Mouse (Mus musculus) mouse embryonic stem cell (cell line): ENCODE measurements around the gene Tmem132d.

Experiments
- in situ Hi-C, 2 experiments: fragments of 300-500 bp; cut with MboI; formaldehyde crosslinking; loops; 1 replicate in 1 of 2; 3 replicates in 1 of 2; pipeline ENCODE4 v1.14.3; 2019 to 2020; ENCODE audit warnings: low sequenced_read_pairs in 2 of 2, low pct_unique_long_range_greater_than_20kb in 1 of 2, mixed read lengths in 1 of 2; ENCODE audit not compliant: unreplicated experiment in 1 of 2

The Tmem132d gene

DNA sequence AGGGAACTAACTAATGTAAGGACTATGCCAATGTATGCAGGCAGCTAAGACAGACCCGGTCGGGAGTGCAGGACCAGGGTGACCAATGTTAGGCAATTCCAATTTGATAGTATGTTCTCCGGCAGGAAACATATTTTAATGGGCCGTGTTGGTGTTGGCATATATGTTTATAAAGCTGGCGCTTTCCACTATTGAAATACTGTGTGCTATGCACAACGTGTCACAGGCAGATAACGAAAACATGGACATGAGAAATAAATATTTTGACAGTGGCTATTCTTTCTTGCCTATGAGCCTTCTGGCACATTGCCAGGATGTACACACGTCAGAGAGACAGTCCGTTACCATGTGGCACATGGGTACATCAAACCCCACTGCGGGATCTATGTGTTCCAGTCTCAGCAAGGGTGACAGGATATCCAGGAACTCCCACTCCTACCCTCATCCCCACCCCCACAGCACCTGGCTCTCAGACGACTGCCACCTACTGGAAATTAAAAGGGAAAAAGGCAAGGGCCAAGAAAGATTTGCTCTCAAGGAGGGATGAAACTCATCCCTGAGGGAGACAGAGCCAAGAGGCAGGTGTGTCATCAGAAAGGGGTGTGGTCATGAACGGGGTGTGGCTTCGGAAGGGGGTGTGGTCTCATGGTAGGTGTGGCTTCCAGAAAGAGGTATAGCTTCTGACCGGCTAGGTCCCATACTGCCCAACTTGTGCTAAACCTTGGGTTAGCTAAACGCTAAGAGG is 285.8 kb downstream of the Tmem132d start:
- in situ Hi-C loops = no loop called here

DNA sequence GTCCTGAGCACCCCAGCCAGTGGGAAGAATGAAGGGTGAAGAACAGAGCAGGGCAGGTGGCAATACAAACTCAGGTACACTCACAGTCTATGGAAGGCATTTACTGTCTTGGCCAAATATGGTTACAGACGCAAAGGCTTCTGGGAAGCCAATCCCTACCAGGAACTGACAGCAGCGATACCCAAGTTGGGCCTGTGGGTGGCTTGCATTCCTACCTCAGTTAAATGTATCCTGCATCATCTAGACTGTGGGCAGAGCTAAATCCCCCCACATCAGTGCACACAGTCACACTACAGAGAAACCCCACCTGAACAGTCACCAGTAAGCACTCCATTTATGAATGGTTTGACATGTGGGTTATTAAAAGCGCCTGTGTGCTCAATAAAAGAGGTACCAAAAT is 288.1 kb downstream of the Tmem132d start:
- in situ Hi-C loops = no loop called here

DNA sequence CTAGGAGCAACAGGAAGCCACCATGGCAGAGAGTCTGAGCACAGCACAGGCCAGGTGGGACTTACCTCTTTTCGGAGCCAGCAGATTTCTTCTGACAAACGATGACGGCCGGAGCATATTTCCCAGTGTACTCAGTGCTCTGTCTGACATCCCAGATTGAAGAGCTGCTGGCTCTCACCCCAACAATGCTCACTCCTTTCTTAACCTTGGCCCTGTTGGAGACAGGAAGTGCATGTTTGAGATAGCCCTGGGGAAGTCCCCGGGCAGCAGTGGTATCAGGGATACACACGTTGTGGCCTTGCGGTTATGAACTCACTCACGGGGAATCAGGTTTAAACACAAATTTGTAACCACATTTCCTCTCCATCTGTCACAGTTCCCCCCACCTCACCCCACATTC is 296.1 kb downstream of the Tmem132d start:
- in situ Hi-C loops = no loop called here

DNA sequence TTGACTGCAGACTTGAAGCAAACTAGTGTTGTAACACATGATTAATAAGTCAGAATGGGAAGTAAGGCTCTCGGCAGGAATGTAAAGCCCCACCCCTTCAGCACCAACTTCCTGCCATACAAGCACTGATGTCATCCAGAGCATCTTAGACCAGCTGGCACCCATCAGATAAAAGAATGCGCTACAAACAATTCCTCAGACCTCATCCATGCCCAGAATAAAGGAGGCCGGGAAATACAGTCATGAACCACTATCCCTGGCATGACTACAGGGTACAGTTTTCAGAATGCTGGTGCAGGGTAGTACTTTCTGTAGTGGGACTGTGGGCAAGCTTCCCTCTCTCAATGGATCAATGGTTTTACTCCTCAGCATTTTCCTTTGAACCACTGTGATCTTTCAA is 310.2 kb downstream of the Tmem132d start:
- in situ Hi-C loops = no loop called here

DNA sequence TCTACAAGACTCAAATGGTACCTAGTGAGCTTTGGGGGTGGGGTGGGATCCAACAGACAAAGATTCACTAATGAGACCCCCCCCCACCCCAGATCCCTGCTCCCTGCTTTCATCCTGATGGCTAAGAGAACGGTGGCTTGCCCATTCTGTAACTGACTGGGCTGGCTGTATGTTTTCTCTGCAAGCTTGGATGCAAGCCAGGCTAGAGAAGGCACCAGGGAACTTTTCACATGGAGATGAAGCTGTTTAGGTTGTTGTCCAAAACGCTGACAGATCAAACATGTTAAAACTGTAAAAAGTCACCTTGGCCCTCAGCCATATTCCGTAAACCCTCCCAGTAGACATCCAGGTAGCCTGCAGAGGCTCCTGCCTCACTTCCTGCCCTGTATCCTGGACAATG is 313.7 kb downstream of the Tmem132d start:
- in situ Hi-C loops = no loop called here

DNA sequence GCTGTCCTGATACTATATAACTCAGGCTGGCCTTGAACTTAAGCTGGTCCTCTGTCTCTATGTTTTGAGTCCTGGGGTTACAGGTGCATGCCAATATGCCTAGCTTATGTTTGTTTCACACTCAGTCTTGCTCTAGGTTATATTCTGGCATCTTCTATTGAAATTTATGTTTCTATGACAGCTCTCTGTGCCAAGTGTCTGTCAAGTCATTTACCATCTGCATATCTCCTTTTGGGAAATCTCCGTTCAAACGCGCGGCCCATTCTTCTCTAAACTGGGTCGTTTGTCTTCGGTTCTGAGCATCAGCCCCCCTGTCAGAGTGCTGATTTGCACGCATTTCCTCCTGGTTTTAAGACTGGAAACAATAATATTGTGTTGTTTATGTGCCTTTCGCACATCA is 319.8 kb downstream of the Tmem132d start:
- in situ Hi-C loops = no loop called here

DNA sequence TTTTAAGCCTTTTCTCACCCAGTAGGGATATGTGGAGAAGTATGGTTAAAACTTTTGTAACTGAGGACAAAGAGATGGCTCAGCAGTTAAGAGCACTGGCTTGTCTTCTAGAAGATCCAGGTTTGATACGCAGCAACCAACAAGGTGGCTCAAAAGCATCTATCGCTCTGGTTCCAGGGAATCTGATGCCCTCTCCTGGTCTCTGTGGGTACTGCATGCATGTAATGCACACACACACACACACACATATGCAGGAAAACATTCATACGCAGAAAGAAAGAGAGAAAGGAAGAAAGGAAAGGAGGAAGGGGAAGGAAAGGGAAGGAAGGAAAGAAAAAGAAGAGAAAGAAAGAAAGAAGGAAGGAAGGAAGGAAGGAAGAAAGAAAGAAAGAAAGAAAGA is 320.4 kb downstream of the Tmem132d start:
- in situ Hi-C loops = no loop called here

DNA sequence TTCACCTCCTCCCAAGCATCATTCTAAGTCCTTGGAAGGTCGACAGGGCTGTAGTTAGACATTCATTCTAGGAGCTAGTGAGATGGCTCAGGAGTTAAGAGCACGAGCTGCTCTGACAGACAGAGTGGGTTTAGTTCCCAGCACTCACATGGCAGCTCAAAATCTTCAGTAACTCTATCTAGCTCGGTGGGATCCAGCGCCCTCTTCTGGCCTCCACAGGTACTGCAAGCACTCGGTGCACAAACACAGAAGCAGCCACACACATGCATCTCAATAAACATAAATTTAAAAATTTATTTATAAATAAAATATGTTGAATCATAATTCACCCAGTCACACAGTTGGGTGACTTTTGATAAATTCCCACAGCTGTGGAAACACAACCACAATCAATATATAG is 321.2 kb downstream of the Tmem132d start:
- in situ Hi-C loops = no loop called here

DNA sequence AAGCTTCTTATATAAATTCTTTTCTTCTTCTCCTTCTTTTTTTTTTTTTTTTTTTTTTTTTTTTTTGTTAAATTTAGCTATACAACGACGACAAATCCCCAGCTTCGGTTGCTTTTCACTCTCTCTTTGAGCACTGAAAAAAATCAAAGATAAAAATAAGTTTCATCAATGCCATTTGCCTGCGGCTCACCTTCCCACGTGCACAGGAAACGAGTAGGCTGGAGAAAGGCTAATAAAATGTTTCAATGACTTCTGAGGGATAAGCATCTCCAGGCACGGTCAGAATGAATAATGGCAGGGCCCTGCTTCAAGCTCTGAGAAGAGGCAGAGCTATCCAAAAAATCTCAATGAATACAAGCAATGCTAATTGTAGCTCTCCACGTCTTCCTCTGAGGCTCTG is 330.3 kb downstream of the Tmem132d start:
- in situ Hi-C loops = no loop called here

DNA sequence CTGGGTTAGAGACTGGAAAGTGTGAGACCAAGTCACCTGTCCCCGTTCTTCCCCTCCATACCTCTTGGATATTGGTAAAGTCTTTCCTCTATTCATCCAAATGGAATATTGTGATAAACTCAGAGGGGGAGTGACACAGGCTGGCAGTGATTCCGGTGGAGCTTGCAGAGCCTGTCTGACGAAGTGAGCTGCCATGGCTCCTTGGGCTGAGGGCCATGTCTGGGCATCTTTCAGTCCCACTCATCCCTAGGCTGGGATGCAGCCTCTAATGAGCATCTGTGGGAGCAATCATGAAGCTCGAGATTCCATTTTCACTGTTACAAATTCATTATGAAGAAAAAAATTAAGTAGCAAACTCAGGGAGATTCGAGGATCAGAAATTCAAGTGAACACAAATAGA is 332.5 kb downstream of the Tmem132d start:
- in situ Hi-C loops = no loop called here

DNA sequence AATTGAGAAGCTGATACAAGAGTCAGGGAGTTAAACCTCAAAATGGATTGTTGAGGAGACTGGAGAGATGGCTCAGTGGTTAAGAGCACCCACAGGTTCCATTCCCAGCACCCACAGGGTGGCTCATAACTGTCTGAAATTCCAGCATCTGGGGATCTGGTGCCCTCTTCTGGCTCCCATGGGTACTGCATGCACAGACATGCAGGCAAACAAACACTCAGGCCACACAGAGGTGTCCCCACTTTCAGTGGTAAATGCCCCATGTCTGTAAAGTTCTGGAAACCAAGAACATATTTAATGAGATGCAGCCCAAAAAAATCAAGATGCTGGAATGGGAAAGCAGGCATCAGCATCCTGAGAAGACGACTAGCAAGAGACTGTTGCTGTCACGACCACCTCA is 333.4 kb downstream of the Tmem132d start:
- in situ Hi-C loops = no loop called here

DNA sequence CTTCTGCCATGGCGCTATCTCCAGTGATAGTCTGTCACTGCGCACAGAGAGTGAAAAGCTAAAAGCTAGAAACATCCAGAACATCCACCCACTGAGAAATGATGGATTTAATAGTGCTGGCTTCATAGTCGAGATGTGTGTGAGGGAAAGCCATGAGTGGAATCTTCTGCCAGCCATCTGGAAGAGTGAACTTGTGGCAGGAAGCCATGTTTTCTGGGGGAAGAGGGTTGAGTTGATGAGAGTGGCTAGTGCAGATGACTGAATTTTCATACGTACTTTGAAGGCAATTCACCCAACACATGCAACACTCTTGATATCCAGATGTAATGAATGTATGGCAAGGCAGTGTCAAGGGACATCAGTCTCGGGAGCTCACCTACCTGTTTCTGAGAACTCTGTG is 342.3 kb downstream of the Tmem132d start:
- in situ Hi-C loops = no loop called here

DNA sequence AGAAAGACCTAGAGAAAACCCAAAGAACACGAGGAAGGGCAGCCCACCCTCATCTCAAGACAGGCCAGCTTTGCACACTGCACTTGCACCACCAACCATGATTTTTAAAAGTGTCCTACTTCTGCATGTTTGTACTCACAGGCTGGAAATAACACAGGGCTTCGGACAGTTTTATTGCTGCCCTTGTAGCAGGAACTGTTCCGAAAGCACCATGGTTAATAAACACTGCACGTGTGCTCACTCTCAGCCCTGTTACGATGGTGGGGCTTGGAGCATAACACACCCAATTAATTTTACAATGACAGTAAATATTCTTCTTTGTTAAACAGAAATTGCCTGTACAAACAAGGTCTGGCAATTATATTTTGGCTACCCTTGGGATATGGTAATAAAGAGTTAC is 357.4 kb downstream of the Tmem132d start:
- in situ Hi-C loops = no loop called here

DNA sequence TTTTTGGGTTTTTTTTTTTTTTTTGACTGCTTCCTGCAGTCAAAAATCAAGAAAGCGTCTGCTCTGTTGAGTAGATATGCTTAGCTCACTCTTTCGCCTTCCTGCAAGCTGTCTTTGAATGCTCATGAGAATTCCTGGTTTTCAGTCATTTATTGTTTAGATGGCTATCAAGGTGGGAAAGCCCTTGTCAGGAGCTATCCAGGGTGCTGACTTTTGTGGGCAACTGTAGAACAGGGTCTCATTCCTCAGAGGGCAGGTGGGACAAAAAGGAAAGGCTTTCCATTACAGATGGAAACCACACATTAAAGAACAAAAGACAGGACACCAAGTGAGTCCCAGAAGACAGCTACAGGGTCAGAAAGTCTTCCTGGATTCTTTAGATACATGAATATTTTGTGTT is 360.3 kb downstream of the Tmem132d start:
- in situ Hi-C loops = no loop called here

DNA sequence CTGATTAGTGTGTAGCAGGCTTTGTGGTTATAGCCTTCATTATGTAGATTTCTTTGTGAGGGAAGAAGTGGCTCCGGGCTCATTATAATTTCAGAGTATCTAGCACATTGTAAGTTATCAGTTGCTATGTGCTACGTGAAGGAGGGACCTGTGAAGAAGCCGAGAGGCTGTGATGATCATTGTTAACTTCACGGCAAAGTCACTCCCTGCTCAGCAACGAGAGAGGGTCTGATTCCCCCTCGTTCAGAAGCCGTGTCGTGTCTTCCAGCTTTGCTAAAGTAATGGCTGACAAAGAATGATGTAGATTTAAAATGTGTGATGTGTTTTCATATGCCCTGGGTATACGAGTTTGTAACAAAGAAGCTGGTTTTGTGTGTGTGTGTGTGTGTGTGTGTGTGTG is 391.1 kb downstream of the Tmem132d start:
- in situ Hi-C loops = no loop called here

DNA sequence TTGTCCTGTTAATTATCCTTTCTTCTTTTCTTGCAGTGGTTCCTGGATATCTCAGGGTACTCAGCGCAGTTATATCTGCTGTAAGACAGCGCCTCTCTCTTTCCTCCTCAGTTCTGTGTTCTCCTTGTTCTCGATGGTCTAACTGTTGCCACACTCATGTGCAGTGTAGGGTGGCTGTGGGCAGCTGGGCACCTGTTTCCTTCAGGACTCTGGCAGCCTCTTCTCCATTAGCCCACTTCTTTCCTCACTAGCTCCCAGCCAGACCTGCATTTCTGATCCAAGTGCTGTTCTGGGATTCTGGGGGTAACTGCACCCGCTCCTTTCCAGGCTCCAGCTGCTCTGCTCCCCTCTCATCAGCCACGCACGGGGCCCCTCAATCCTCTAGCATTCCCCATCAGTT is 392.8 kb downstream of the Tmem132d start:
- in situ Hi-C loops = no loop called here

DNA sequence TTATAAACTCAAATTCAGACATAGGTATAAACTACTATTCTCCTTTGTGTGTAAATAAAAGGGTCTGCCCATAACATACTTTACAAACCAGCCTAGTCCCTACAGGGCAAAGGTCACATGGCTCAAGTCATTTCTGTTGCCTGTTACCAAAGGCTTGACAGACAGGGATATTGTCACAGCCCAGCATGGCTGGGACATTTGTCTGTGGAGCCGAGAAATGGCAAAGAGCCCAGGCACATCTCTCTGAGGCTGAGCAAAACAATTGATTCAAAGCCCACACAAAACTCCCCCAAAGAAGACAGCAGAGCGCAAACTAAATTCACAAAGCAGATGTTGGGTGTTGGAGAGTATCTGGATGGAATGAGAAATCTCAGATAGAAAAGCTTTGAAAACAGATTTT is 405.8 kb downstream of the Tmem132d start:
- in situ Hi-C loops = no loop called here

DNA sequence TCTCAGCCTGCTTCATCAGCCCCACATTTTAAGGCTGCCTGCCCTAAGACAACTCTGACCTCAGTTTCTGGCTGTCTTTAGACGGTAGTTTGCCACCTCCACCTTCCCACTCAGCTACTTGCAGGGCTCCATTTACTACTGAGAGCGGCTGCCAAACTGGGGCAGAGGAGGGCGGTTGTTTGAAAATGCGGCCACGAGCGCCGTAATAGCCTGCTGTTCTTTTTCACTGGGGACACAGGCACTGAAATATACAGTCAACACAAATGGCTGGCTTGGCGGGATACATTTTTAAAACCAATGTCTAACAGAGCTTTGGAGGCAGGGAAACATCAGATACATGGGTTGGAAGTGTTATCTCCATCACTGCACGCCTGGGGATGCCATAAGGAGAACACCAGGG is 428.2 kb downstream of the Tmem132d start:
- in situ Hi-C loops = no loop called here

DNA sequence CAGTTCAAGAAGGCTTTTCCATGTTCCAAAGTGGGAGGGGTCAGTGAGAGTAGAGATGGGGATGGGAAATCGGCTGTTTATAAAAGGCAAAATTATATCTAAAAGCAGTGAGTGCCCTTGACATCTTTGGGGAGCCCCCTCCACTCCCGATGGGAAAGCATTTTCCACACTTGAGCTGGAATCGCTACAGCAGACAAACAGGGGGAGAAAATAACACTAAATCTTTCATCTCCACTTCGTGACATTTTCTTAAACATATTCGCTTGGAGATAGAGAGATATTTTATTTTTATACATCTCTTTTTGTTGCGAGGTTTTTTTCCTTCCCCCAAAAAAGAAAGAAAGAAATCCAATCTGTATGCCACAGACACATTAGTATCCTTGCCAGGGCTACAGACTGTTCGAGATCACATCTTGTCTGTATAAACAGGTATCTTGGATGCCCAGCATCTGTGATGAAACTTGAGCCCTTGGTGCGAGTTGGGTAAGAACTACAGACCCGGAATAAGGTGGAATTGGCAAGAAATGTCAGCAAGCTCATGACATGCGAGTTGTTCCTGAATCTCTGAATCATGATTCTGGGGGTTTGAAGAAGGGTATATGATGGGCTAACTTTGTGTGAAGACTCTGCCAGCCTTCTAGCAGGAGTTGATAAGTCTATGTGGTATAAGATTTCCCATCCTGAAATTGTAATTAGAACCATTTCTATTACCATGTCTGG is 436.2 kb downstream of the Tmem132d start:
- in situ Hi-C loops = no loop called here

DNA sequence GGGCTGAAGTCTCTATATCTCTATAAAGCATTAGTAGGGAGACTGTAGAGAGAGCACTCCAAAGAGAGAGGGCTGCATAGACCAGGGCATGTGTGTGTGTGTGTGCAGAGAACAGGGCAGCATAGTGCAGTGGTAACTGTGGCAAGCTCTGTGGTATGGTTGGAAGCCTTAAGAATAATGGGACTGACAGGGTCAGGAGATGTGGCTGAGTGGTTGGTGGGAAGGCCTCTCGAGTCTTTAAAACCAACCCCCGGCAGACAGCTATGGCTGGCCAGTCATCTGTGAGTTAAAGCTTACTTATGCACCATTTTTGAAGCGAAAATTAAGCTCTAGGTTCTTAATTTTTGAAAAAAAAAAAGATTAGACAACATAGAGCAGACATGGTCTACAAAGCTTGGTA is 439.4 kb downstream of the Tmem132d start:
- in situ Hi-C loops = no loop called here
